Mouse (Mus musculus) small intestine, adult 2 months (tissue): ENCODE results near the gene Scgb2b24. TPM values are rescaled to one million over a fixed set of nuclear protein-coding genes. Genes with fewer than 3 reads are reported as not detected.

Experiments used
- H3K27ac ChIP-seq: fragments of 200-500 bp; 2 replicates; pipeline ENCODE4 v1.5.1; 2012; ENCODE audit warnings: low read depth, low read length, control low read depth, inconsistent platforms; ENCODE audit not compliant: insufficient read depth
- H3K27me3 ChIP-seq: fragments of 200-500 bp; 2 replicates; pipeline ENCODE4 v1.6.1; 2012; ENCODE audit warnings: mild to moderate bottlenecking, moderate library complexity, low read length, inconsistent platforms; ENCODE audit not compliant: control insufficient read depth, insufficient read depth
- H3K36me3 ChIP-seq: fragments of 200-500 bp; 2 replicates; pipeline ENCODE4 v1.6.1; 2012; ENCODE audit warnings: mild to moderate bottlenecking, low read length, control low read depth, inconsistent platforms; ENCODE audit not compliant: control insufficient read depth, insufficient read depth
- H3K4me1 ChIP-seq: fragments of 200-500 bp; 2 replicates; pipeline ENCODE4 v1.6.1; 2012; ENCODE audit warnings: low read length, inconsistent platforms, mixed read lengths; ENCODE audit not compliant: control insufficient read depth, insufficient read depth, insufficient read length
- H3K4me3 ChIP-seq: fragments of 200-500 bp; 2 replicates; pipeline ENCODE4 v1.5.1; 2012; ENCODE audit warnings: low read depth, mild to moderate bottlenecking, control low read depth, inconsistent platforms, low read length, moderate library complexity
- CTCF ChIP-seq: fragments of 200-500 bp; IDR thresholded peaks from 2 replicates; pipeline ENCODE4 v1.5.1; 2012; ENCODE audit warnings: low read depth, mild to moderate bottlenecking, control low read depth, inconsistent platforms, low read length, moderate library complexity, mixed read lengths; ENCODE audit not compliant: insufficient replicate concordance, insufficient read length; ENCODE audit errors: extremely low read depth
- POLR2A ChIP-seq: fragments of 200-500 bp; IDR thresholded peaks from 2 replicates; pipeline ENCODE4 v1.6.1; 2012; ENCODE audit warnings: low read depth, mild to moderate bottlenecking, control low read depth, inconsistent platforms, low read length, moderate library complexity
- WGBS: fragments of 180-500 bp; shearing (Covaris S2); methylation state at CpG from one replicate; pipeline ENCODE4 v1.1.7; 2018; 5-methylcytosine and 5-hydroxymethylcytosine counted together
- polyA plus RNA-seq: library from polyadenylated mRNA; depleted of rRNA; stranded (reverse); fragments of >200 nt; gene quantifications from 2 replicates; pipeline ENCODE4 v1.2.3, GENCODE M21; 2012; rRNA removed

The Scgb2b24 gene
- polyA plus RNA-seq, result not detected in 2 replicates

GRCm38 (mm10) chr7:33739212-33739611 lies at the start of gene Scgb2b24:
Gene Scgb2b24 (minus strand): TSS chr7:33739312.
- H3K27me3 ChIP-seq, result no peaks in the 10 kb centered on the region
- no peak within 1 kb of the TSS for H3K27ac ChIP-seq
- no peaks in the 10 kb centered on the region for H3K4me1 ChIP-seq
- H3K36me3 ChIP-seq, result no peaks in the 10 kb centered on the region
- H3K4me3 ChIP-seq, result no peak within 1 kb of the TSS
- 64% methylated on average over 2 of the region's 2 CpGs for whole genome bisulfite sequencing
- no peak for TF ChIP-seq POLR2A
- no peak for TF ChIP-seq CTCF

GRCm38 (mm10) chr7:33743499-33743898 lies 4.4 kb upstream of the Scgb2b24 start, which contains the start of gene Scgb1b24:
Gene Scgb1b24 (plus strand): TSS chr7:33743799.
- Histone ChIP-seq H3K4me1 (no peaks in the 10 kb centered on the region), H3K4me3 (no peak within 1 kb of the TSS), H3K27ac (no peak within 1 kb of the TSS), H3K27me3 (no peaks in the 10 kb centered on the region), H3K36me3 (no peaks in the 10 kb centered on the region)
- 77% methylated on average over 3 of the region's 3 CpGs for WGBS
- TF ChIP-seq CTCF, result no peak
- no peak for TF ChIP-seq POLR2A

DNA sequence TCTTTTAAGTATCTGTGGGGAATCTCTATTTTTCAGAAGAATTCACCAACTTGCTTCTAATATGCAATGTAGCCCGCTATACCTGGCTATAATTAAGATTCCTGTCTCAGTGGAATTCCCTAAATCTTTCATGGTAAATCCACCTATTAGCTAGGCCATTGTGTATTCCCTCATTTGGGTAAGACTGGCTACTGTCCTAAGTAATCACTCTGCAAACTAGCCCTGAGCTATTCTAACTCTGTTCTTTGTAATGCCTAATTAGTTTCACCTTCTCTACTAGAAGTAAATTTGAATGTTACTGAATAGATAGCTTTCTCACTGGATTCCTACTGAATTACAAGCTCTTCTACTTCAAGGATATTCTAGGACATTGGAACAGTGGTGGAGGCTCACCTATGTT lies 49.2 kb downstream of the Scgb2b24 start:
- no peak for TF ChIP-seq CTCF
- no peak for TF ChIP-seq POLR2A
- H3K27ac ChIP-seq, result no peak overlapping the region
- 28% methylated on average over 1 of the region's 1 CpGs for WGBS
- H3K4me1 ChIP-seq, result no peaks in the 10 kb centered on the region
- no peaks in the 10 kb centered on the region for H3K36me3 ChIP-seq
- H3K4me3 ChIP-seq, result no peak overlapping the region
- no peaks in the 10 kb centered on the region for H3K27me3 ChIP-seq

Other genes starting within 250 kb of the Scgb2b24 start
- gene Scgb2b21, start 218.9 kb downstream of the Scgb2b24 start, polyA plus RNA-seq, result not detected in 2 replicates
- gene Scgb1b24, start 4.5 kb upstream of the Scgb2b24 start, polyA plus RNA-seq, result not detected in 2 replicates
- not detected in 2 replicates for gene Scgb2b26, start 205.7 kb upstream of the Scgb2b24 start, polyA plus RNA-seq